Mouse (Mus musculus) lung, embryonic 15.5 days (tissue): ENCODE measurements around the gene Meiob. TPM values are rescaled to one million over a fixed set of nuclear protein-coding genes. Genes with fewer than 3 reads are reported as not detected.

ENCODE experiments used
- ATAC-seq: fragments of 200-750 bp; cut with Nextera tagmentation; 2 replicates; pipeline ENCODE4 v1.8.0; 2017; ENCODE audit warnings: moderate number of reproducible peaks, borderline replicate concordance; ENCODE audit not compliant: low FRiP score, low TSS enrichment; ENCODE audit errors: extremely low read depth
- H3K27ac ChIP-seq: fragments of 300-500 bp; sonication (generic); 2 replicates; pipeline ENCODE4 v1.5.1; 2015; ENCODE audit warnings: moderate library complexity, mild to moderate bottlenecking, inconsistent platforms
- H3K27me3 ChIP-seq: fragments of 300-500 bp; sonication (generic); 2 replicates; pipeline ENCODE4 v1.6.1; 2015; ENCODE audit warnings: inconsistent platforms
- H3K36me3 ChIP-seq: fragments of 300-500 bp; sonication (generic); 2 replicates; pipeline ENCODE4 v1.6.1; 2015; ENCODE audit warnings: inconsistent platforms
- H3K4me1 ChIP-seq: fragments of 300-500 bp; sonication (generic); 2 replicates; pipeline ENCODE4 v1.6.1; 2015; ENCODE audit warnings: inconsistent platforms
- H3K4me2 ChIP-seq: fragments of 300-500 bp; sonication (generic); 2 replicates; pipeline ENCODE4 v1.6.1; 2015; ENCODE audit warnings: inconsistent platforms, mild to moderate bottlenecking, moderate library complexity
- H3K4me3 ChIP-seq: fragments of 300-500 bp; sonication (generic); 2 replicates; pipeline ENCODE4 v1.5.1; 2015; ENCODE audit warnings: mild to moderate bottlenecking, inconsistent platforms
- H3K9ac ChIP-seq: fragments of 300-500 bp; sonication (generic); 2 replicates; pipeline ENCODE4 v1.6.1; 2015; ENCODE audit warnings: inconsistent platforms
- H3K9me3 ChIP-seq: fragments of 300-500 bp; sonication (generic); 2 replicates; pipeline ENCODE4 v1.6.1; 2016; ENCODE audit warnings: inconsistent platforms
- WGBS: fragments of 180-500 bp; shearing (Covaris S2); methylation state at CpG from one replicate; pipeline ENCODE4 v1.1.7; 2015; 5-methylcytosine and 5-hydroxymethylcytosine counted together
- polyA plus RNA-seq: library from polyadenylated mRNA; unstranded; fragments of >200 nt; fragmentation: Nextera tagmentation; extraction: Ambion mirVana; gene quantifications from 2 replicates; pipeline ENCODE4 v1.2.1, GENCODE M21; 2015

The Meiob gene
- polyA plus RNA-seq, 1 experiment from 2014 or later, result not detected

GRCm38 (mm10) chr17:24877336-24878116 lies 73.4 kb downstream of the Meiob start:
- no peak for ATAC-seq
- WGBS, result 38% methylated on average over 10 of the region's 10 CpGs
- 0 out of 2 replicates have a peak overlapping the region, but pooled peaks have one; percentile 13 for H3K9ac ChIP-seq
- peak overlapping the region; percentile 56 for H3K27ac ChIP-seq
- H3K27me3 ChIP-seq, result no peaks in the 10 kb centered on the region
- H3K4me2 ChIP-seq, result no peak overlapping the region
- H3K36me3 ChIP-seq, result no peaks in the 10 kb centered on the region
- no peak overlapping the region for H3K4me3 ChIP-seq
- H3K4me1 ChIP-seq, result peaks cover 5% of the 10 kb centered on the region; the same call in 1 of the 2 replicates
- no peaks in the 10 kb centered on the region for H3K9me3 ChIP-seq

GRCm38 (mm10) chr17:24878117-24878397 lies 74.0 kb downstream of the Meiob start:
- no peaks in the 10 kb centered on the region for H3K9me3 ChIP-seq
- H3K27ac ChIP-seq, result peak overlapping the region; percentile 56
- no peak overlapping the region for H3K4me2 ChIP-seq
- 23% methylated on average over 5 of the region's 5 CpGs for WGBS
- no peaks in the 10 kb centered on the region for H3K27me3 ChIP-seq
- 0 out of 2 replicates have a peak overlapping the region, but pooled peaks have one; percentile 13 for H3K9ac ChIP-seq
- peaks cover 5% of the 10 kb centered on the region; the same call in 1 of the 2 replicates for H3K4me1 ChIP-seq
- no peak overlapping the region for H3K4me3 ChIP-seq
- no peak for ATAC-seq
- H3K36me3 ChIP-seq, result 0 out of 2 replicates have a peak, but pooled peaks cover 2% of the 10 kb centered on the region

DNA sequence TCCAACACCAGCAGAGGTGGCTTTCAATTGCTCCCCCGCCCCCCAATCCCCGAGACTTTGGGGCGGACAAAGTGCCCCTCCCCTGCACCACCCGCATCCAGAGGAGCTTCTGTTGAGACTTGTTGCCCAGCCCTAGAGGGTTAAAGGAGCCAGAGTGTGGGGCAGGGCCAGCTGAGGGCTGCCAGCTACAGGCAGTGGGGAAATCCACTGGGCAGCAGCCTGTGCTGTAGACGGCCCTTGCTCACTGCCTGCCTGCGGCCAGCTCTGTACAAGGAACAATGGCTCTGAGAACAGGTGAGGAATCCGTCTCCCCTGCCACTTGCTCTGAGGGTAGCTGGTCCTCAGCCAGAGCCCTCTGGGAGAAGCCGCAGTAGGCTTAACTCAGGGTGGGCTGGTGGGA lies 74.4 kb downstream of the Meiob start:
- H3K9me3 ChIP-seq, result no peaks in the 10 kb centered on the region
- 61% methylated on average over 8 of the region's 8 CpGs for WGBS
- peaks cover 5% of the 10 kb centered on the region; the same call in 1 of the 2 replicates for H3K4me1 ChIP-seq
- no peaks in the 10 kb centered on the region for H3K27me3 ChIP-seq
- H3K4me3 ChIP-seq, result no peak overlapping the region
- no peak overlapping the region for H3K9ac ChIP-seq
- no peak for ATAC-seq
- H3K27ac ChIP-seq, result no peak overlapping the region
- 0 out of 2 replicates have a peak, but pooled peaks cover 3% of the 10 kb centered on the region for H3K36me3 ChIP-seq
- H3K4me2 ChIP-seq, result no peak overlapping the region

DNA sequence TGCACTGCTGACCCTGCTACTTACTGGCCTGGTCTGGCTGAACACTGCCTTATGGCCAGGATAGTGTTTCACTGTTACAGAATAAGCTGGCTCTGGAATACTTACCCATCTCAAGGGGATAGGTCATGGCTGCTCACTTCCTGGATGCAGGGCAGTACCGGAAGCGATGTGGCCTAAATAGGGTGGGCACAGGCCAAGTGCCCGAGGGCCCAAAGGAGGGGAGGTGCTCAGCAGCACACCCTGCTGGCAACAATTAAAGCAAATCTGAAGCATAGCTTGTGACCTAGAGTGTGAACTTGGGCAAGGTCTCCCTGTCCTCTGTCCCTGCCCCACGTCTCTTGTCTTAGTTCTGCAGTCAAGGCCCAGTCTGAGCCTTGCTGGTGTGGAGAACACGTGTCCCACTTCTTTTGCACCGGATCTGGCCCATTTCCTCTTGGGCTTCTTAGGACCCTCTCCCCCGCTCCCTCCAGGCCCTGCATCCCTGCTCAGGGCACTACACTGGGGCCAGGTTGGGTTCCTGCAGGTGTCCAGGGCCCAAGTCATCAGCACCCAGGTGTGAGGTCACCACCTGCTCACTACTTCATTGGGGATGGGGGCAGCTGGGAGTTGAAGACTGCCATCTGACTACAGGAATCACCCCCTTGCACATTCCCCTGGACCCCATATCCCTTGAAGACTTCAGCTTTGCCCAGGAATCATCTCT lies 77.8 kb downstream of the Meiob start:
- Histone ChIP-seq H3K9me3 (no peaks in the 10 kb centered on the region), H3K4me2 (no peak overlapping the region), H3K36me3 (0 out of 2 replicates have a peak, but pooled peaks cover 3% of the 10 kb centered on the region), H3K27me3 (no peaks in the 10 kb centered on the region), H3K4me3 (no peak overlapping the region), H3K27ac (no peak overlapping the region), H3K4me1 (peaks cover 17% of the 10 kb centered on the region), H3K9ac (no peak overlapping the region)
- no peak for ATAC-seq
- 43% methylated on average over 7 of the region's 7 CpGs for WGBS

DNA sequence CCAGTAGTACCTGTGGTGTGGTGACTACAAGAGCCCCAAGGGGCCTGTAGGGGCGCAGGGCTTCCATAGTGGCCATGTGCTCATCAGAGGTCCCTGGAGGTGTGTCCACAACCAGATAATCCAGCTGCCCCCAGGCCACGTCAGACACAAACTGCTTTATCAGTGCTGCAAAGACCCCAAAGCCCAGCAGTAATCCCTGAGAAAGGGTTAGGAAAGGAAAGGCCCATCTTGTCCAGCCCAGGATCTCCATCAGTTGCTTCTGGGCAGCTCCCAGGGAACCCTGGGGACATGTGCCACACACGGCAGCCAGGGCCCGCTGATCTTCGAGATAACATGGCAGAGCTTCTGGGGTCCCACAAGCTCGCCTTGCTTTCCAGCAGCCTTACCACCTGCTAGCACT lies 80.3 kb downstream of the Meiob start:
- Histone ChIP-seq H3K4me2 (no peak overlapping the region), H3K4me3 (no peak overlapping the region), H3K9ac (no peak overlapping the region), H3K27me3 (no peaks in the 10 kb centered on the region), H3K4me1 (peaks cover 24% of the 10 kb centered on the region), H3K27ac (no peak overlapping the region), H3K36me3 (0 out of 2 replicates have a peak, but pooled peaks cover 3% of the 10 kb centered on the region), H3K9me3 (no peaks in the 10 kb centered on the region)
- 74% methylated on average over 6 of the region's 6 CpGs for WGBS
- no peak for ATAC-seq

DNA sequence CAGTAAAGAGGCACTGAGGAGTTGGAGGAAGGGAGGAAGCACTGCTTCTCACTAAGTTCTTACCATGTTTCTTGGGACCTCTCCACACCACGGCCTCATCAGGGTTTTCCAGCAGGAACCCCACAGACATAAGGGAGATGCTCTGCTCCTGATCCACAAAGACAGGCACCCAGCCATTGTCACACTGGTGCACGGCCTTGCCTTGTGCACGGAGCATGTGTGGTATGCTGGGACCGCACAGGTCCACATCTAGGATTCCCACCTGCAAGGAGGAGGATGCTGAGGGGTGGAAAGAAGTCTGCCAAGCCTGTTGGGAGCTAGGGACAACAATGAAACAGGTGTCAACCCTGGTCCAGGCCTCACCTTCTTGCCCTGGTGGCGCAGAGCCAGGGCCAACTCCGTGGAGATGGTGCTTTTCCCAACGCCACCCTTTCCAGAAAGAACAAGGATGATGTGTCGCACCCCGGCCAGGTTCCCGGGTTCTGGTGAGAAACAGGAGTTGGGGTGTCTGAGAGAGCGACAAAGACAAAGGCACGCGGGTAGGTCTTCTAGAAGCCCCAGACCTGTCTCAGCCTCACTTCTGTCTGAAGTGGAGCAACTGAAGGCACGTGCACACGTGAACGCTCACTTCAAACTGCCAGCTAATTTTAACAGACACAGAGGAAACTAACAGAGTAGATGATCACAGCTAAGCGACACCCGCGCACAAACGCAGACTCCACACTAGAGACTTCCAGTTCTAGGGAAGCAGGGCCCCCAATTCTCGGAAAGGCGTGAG lies 81.5 kb downstream of the Meiob start:
- Histone ChIP-seq H3K36me3 (peaks cover 6% of the 10 kb centered on the region), H3K4me3 (peak overlapping the region; percentile 66), H3K4me1 (peaks cover 24% of the 10 kb centered on the region), H3K27me3 (no peaks in the 10 kb centered on the region), H3K9me3 (no peaks in the 10 kb centered on the region), H3K27ac (no peak overlapping the region), H3K9ac (peak overlapping the region; percentile 52), H3K4me2 (peak overlapping the region; percentile 87)
- no peak for ATAC-seq
- WGBS, result 20% methylated on average over 22 of the region's 22 CpGs

- ATAC-seq, result peak; percentile 96
- Histone ChIP-seq H3K27ac (peak within 1 kb of the TSS; percentile 46), H3K4me3 (peak within 1 kb of the TSS; percentile 97), H3K27me3 (no peaks in the 10 kb centered on the region), H3K4me1 (peaks cover 24% of the 10 kb centered on the region), H3K36me3 (peaks cover 13% of the 10 kb centered on the region), H3K9ac (peak within 1 kb of the TSS; percentile 89), H3K4me2 (peak within 1 kb of the TSS; percentile 87), H3K9me3 (no peaks in the 10 kb centered on the region)
- under 1% methylated on average over 69 of the region's 69 CpGs for WGBS
These were observed 82.2 kb downstream of the Meiob start, which contains the start of the genes Nubp2 and Spsb3 for GRCm38 (mm10) chr17:24886134-24886931. Gene Nubp2 (minus strand): TSS chr17:24886349. Gene Spsb3 (plus strand): TSS chr17:24886643.

DNA sequence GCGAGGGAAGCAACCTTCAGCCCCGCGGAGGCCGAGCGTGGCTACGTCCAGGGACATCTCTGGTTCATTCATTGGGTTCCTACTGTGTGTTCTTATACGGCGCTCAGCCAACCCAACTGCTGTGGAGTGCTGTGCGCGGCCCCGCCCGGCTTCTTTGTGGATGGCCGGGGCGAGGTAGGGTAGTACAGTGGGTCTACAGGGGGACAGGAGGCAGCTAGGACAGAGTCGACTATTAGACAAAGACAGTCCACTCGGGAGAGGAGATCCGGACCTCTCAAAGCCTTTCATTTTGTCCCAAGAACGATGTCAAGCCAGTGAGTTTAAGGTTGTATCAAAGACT lies 82.8 kb downstream of the Meiob start:
- 1% methylated on average over 18 of the region's 18 CpGs for WGBS
- peak overlapping the region; percentile 89 for H3K9ac ChIP-seq
- H3K4me3 ChIP-seq, result peak overlapping the region; percentile 97
- H3K36me3 ChIP-seq, result peaks cover 18% of the 10 kb centered on the region
- peaks cover 24% of the 10 kb centered on the region for H3K4me1 ChIP-seq
- H3K27ac ChIP-seq, result peak overlapping the region; percentile 46
- H3K4me2 ChIP-seq, result peak overlapping the region; percentile 81
- ATAC-seq, result peak; percentile 2; the same call in 1 of the 2 replicates
- H3K27me3 ChIP-seq, result no peaks in the 10 kb centered on the region
- H3K9me3 ChIP-seq, result no peaks in the 10 kb centered on the region

DNA sequence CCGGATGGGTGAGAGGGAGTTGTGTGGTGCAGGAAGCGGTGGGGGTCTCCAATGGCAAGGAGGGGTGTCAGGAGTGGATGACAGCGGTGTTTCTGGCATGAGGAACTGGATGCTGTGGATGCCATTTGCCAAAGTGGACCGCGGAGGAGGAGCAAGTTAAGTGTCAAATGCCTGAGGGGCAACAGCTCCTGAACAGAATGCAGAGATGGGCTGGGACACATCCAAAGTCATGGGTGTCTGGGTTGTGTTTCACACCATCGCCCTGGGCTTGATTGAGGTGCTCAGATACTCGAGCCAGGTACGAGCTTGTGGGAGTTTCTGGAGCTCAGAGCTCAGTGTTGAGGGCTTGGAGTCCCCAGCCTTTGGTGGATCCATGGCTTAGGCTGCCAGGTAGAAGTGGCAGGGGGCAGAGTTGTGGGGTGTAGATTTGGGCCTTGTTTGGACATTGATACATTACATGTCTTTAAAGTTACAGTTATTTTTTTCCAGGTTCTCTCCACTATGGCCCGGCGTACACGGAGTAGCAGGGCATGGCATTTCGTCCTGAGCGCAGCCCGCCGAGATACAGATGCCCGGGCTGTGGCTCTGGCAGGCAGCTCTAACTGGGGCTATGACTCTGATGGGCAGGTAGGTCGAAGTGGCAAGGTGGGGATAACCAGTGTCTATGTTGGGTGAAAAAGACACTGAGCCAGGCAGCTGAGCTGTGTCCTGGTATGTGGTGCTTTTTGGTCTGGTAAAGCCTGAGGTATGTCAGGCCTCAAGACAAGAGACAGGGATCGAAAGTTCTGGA lies 83.4 kb downstream of the Meiob start:
- peak overlapping the region; percentile 89 for H3K9ac ChIP-seq

DNA sequence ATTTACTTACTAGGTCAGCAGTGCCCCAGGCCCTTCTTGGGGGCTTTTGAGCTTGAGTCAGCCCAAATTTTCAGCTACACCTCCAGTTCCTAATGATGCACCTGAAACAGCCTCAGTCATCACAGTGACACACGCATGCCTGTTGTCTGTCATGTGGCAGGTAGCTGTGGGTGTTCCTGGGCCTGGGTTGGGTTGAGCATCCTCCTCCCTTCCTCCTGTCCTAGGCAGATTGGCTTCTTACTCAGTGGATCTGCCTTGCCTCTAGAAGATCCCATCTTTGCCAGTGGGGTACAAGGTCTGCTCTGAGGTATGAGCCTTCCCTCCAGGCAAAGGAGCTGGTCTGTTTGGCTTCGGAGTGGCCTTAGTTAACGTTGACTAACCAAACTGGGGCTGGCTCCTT lies 84.8 kb downstream of the Meiob start:
- Histone ChIP-seq H3K9ac (no peak overlapping the region), H3K36me3 (peaks cover 33% of the 10 kb centered on the region), H3K4me1 (peaks cover 29% of the 10 kb centered on the region), H3K4me2 (no peak overlapping the region), H3K27me3 (no peaks in the 10 kb centered on the region), H3K9me3 (no peaks in the 10 kb centered on the region), H3K4me3 (no peak overlapping the region), H3K27ac (no peak overlapping the region)
- no peak for ATAC-seq
- 80% methylated on average over 3 of the region's 3 CpGs for WGBS

More for the DNA sequence above, 83.4 kb downstream of the Meiob start:
- Histone ChIP-seq H3K4me2 (peak overlapping the region; percentile 81), H3K27me3 (no peaks in the 10 kb centered on the region), H3K9me3 (no peaks in the 10 kb centered on the region), H3K27ac (no peak overlapping the region), H3K4me1 (peaks cover 24% of the 10 kb centered on the region), H3K36me3 (peaks cover 24% of the 10 kb centered on the region), H3K4me3 (peak overlapping the region; percentile 97)
- ATAC-seq, result no peak
- 56% methylated on average over 18 of the region's 18 CpGs for whole genome bisulfite sequencing
